Mouse (Mus musculus) A20 (cell line): ENCODE data around the gene Atg7.
"Not testable (repeated sequence)": the region's sequence is repeated elsewhere in the genome, so short reads cannot be mapped to it uniquely, and the experiment has no call there.

Experiments used
- DNase-seq: peaks from one replicate; pipeline ENCODE4 v3.0.0-alpha.2; 2011; ENCODE audit warnings: low read depth, low spot score

Atg7 gene

DNA sequence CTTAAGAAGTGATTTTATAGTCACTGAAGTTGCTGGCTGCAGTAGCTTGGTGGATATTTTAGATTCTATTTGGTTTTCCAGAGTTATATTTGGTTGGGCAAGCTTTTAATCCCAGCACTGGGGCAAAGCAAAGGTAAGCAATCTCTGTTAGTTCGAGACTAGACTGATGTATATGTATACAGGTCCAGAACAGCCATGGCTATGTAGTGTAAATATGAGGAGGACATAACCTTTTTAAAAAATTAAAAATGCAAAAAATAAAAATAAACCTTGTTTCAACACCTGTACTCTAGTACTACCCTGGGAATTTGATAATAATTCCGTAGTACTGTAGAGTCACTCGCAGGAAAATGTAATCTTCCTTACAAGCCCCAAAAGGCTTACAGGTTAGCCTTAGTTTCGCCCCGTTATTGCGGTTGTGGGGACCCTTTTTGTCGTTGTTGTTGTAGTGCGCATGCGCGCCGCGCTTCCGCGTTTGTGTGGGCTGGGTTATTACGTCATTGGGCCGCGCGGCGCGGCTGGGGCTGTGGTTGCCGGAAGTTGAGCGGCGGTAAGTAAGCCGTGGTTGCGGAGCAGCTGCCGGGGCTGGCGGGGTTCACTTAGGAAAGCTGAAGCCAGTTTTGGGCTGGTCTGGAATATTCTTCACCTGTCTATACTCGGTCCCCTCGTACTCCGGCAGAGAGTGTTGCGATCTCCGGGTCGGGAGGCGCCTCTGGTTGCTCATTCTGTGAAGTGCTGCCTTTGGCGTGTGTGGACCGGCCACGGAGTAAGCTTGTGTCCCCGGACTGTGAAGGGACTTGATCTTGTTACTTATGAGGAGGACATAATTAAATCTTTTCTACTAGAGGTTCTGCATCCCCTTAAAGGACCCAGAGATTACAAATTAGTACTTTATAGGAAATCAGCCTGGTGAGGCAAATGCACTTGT lies at the start of gene Atg7:
TSS of gene Atg7 (plus strand) at position 497 of the 928 bp plus-strand sequence.
- peak; percentile 97 for DNase-seq

DNA sequence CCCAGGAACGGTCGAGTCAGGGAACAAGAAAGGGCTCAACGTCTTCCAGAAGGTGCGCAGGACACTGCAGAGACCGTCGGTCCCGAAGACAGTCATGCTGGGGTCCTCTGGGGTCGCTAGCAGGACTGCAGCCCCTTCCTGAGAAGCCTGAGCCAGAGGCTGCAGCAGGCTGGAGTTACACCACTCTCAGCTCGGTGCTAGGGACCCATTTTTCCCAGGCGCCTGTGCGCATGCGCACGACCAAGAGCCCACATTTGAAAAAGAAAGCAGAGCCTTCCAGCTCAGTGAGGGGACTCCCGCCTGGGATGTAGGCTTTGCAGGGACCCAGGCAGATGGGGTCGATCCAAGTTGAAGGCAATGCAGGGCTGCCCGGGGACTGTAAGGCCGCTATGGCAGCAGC lies 28.8 kb upstream of the Atg7 start:
- not testable (repeated sequence) for DNase-seq

GRCm38 (mm10) chr6:114633886-114634285 lies 9.0 kb upstream of the Atg7 start:
- DNase-seq = not testable (repeated sequence)

GRCm38 (mm10) chr6:114643716-114644115 lies 819 bp downstream of the Atg7 start:
- peak; percentile 49 for DNase-seq

- peak; percentile 43 for DNase-seq
Measured at GRCm38 (mm10) chr6:114644531-114644930, 1.6 kb downstream of the Atg7 start.

DNA sequence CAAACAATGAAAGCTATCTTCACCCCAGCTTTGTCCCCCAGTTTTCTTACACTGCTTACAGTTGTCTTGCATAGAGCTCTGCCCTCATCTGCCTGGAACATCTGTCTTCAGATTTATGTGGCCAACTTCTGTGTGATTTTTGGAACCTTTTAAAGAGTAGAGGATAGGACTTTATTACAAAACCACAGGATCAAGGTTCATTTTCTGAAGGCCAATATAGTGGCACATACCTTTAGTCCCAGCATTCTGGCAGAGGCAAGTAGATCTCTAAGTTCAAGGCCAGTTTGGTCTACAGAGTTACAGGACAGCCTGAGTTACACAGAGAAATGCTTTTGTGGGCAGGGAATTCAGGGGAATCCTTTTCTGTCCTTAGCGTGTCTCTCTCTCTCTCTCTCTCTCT lies 3.3 kb downstream of the Atg7 start:
- DNase-seq = no peak

DNA sequence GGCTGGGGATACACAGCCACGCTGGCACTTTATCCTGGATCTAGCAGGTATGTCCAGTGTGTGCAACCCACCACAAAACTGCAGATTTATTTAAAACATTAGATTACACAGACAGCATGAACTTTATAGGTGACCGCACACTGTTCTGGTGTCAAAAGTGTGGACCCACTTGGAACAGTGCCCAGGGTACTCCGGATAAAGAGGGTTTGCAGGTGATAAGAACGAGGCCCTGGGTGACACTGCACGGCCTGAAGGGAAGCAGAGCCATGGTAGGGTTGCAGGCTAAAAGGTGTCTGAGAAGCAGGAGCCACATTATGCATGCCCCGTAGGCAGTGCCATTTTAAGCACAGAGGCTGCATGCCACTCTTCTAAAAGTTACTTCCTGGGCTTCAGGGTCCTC lies 4.1 kb downstream of the Atg7 start:
- DNase-seq = no peak

- no peak for DNase-seq
Measured at GRCm38 (mm10) chr6:114648352-114649030, 5.6 kb downstream of the Atg7 start.

DNA sequence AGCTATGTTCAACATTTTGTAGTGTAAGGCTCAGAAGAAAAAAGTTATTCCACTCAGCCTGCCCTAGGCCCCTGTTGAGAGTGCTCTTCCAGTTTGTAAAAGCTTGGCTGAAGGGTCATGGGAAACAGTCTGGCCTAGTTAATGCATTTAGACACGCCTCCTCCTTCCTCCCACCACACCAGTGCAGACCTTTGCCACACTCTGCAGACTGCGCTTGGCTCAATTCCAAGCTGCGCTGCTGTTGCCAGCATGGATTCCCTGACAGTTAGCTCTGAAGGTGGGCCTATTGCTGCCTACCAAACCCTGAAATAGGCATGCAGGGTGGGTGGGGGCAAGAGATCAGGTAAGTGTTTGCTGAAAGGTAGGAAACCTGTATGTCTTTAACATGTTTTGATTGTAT lies 9.3 kb downstream of the Atg7 start:
- no peak for DNase-seq

DNA sequence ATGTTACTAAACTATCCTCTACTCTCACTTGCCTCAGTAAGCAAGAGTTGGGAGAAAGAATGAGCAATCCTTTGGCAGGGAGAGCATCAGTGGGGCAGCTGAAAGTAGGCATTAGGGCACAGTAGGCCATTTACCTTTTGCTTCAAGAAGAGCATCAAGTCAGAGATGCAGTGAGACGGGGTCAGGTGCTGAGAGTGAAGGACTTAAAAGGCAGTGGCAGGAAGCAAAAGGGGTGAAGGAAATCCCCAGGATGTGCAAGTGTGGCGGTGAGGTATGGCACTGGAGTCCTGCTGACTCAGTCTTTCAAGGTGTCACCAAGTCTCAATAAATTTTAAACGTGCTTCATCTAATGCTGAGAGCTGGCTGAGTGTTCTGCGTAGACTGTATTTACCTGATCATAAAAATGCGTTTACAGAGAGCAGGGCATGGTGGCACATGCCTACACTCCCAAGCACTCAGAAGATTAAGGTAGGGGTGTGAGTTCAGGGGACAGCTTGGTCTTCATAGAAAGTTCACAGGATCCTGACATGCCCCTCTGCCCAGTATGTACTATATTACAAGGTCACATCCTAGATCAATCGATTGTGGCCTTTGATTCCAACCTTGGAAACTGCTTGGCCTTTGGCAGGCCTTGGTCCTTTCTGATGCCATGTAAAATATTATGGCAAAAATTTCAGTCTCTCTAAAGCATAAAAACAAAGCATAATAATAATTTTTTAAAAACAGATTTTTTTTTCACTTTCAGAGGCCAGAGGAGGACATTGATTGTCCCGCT lies 14.1 kb downstream of the Atg7 start:
- no peak for DNase-seq

GRCm38 (mm10) chr6:114657807-114658206 lies 14.9 kb downstream of the Atg7 start:
- DNase-seq = no peak

DNA sequence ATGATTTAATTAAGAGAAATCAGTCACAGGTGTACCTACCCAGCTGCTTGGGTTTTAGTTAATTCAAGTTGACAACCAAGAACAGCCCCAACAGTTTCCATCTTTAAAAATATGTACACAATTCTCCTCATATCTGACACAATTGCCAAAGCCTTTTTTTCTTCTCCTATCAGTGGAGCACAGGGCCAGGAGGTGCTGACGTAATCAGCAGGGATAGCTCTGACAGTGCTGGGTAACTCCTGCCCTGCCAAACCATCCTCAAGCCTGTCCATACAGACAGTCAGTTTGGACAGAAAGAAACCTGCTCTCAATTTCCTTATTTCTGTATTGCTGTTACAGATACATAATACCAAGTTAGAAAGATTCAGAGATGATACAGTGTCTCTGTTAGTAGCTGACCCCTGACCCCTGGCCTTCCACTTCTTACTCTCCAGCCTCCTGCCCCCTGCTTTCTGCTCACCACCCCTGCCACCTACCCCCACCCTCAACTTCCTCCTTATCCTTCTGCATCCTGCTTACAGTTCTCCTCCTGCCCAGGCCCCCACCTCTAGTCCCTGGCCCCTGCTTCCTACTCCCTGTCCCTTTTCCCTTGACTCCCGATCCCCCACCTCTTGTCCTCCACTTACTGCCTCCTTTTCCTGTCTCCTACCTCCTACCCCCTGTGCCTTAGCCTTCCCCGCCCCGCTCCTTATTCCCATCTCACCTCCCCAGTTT lies 16.5 kb downstream of the Atg7 start:
- DNase-seq = no peak

DNA sequence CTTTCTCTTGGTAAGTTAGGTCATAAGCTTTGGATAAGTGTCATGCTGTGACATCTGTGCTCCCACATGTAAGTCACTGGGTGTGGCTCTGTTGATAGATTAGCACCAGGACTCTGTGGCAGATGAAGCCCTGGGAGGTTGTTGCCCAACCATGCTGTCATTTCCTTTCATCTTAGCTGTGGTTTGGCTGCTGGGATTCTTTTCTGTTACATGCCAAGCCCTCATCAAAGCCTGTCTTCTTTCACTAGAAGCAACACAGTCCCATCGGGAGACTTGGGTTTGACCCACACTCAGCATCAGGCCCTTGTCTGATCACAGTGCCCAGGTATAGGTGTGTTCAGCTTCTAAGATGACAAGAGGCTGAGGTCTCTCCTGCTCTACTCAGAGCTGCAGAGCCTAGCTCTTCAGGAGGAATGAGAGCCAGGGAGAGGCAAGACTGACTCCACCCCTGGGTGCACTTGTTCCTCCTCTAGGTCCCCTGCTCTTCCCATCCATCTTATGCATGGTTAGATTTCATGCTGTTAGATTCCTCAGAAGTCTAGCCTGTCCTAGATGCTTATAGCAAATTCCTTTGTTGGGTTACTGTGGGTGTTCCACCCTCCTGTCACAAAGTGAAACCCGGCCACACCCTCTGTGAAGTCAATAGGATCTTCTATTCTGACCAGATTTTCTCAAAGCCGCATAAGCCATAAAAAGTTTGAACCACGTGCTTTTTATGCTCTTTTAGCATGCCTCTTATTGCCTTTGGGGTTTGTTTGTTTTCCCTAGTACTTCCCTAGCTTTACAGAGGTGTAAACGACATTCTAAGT lies 17.3 kb downstream of the Atg7 start:
- DNase-seq = no peak

DNA sequence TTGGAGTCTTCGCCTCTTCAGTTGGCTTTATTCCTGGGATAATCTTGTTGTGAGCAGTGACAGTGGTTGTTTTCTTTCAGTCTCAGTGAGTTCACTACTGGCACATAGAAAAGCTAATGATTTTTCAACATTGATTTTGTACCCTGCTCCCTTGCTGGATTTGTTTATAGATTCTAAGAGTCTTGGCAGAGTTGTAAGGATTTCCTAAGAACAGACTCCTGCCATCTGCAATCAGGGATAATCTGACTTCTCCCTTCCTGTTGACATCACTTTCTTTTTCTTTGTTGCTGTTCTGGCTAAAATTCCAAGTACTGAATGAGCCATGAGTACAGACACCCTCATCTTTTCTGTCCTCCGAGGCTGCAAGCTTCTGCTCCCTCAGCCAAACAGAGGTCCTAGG lies 20.8 kb downstream of the Atg7 start:
- DNase-seq = no peak

DNA sequence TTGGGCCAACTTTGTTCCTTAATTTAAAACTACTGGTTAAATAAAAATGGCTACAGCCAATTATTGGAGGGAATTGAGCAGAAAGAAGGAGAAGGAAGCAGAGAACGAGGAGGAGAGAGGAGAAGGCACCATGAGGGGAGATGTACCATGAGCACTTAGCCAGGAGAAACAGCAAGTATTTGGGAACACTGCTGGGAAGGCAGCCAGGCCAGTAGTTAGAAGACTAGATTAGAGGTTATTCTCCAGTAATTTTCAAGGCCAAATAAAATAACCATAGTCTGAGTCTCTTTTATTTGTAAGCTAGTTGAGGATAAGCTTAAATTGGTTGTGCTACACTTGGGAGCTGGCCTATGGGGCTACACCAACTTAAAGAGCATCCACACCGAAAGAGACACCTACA lies 21.8 kb downstream of the Atg7 start:
- no peak for DNase-seq

GRCm38 (mm10) chr6:114667518-114667917 lies 24.6 kb downstream of the Atg7 start:
- no peak for DNase-seq

- no peak for DNase-seq
Measured at GRCm38 (mm10) chr6:114674771-114675170, 31.9 kb downstream of the Atg7 start.

DNA sequence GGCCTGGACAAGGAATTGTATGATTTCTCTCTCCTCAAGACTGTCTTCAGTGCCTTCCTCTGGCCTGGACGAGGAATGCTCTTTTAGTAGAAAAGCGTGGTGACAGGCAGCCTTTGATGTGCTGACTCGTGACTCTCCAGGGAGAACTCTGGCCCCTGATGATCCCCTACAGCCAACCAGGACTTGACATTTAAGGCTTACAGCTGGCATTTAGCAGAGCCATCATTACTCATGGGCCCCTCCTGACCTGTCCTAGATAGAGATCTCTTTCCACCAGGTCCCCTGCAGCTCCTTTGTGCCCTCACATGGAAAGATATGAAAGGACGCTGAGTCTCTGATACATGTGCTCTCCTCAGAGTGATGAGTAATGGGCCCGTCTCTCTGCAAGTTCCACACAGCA lies 33.2 kb downstream of the Atg7 start:
- no peak for DNase-seq

DNA sequence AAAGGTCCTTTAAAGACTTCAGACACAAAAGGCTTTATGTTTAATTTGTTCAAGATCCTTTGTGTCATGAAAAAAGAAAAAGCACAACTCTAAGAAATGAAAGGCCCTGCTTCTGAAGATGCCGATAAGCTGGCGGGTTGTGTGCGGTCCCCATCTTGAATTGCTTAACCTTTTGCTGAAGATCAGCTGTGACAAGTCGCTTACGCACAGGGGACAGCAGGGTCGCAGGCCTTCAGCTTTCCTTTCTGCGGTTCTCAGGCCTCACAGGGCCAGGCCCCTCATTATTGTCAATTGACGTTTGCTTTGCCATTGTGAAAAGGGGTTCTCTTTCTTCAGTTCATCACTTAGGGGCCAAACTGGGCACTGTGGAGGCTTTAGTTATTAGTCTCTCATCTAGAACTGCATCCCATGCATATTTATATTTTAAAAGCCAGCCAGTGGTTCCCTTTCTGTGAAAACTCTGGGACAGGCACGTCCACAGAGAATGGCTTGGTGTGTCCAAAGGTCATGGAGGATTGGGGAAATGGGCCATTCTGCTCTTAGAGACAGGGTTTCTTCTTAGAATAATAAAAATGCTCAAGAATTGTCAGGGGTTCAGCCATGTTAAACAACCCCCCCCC lies 39.3 kb downstream of the Atg7 start:
- no peak for DNase-seq

- peak; percentile 42 for DNase-seq
Measured at GRCm38 (mm10) chr6:114683741-114684140, 40.8 kb downstream of the Atg7 start.
